In genomic region chr2:59342591-59343210, GRCm38 (mm10) we compare ENCODE assay signal across 19 mouse cellular contexts.
"Had no signal": no experiment of that assay in that cellular context is flagged by ENCODE, and none has a peak within 500 bp of the region (broad histone marks: within the 10 kb centered on the region; RNA-seq: fewer than 3 reads in every experiment).

No protein-coding gene starts in this region.

- H3K4me2 ChIP-seq: limb, embryonic 13.5 days; lung, embryonic 15.5 days; midbrain, embryonic 11.5 days had no signal

- H3K4me1 ChIP-seq: limb, embryonic 13.5 days; lung, embryonic 15.5 days had no signal

- H3K9ac ChIP-seq: limb, embryonic 13.5 days; lung, embryonic 15.5 days had no signal

- DNase-seq: kidney, adult 18-20 months; kidney, adult 9 months; kidney, postnatal 14 days; kidney, postnatal 4 days; lung, adult 18-20 months; lung, postnatal 10 days; lung, postnatal 36 days; midbrain, embryonic 14.5 days; right cerebral cortex, adult 18-20 months; right cerebral cortex, postnatal 14 days; right cerebral cortex, postnatal 4 days; thymus, adult 2 months; thymus, postnatal 14 days; thymus, postnatal 4 days had no signal

- H3K27me3 ChIP-seq: limb, embryonic 13.5 days; lung, embryonic 15.5 days had no signal

- H3K27ac ChIP-seq: limb, embryonic 10.5 days; limb, embryonic 13.5 days; lung, embryonic 15.5 days; stomach, postnatal 0 days had no signal

- H3K4me3 ChIP-seq: limb, embryonic 10.5 days; limb, embryonic 13.5 days; lung, embryonic 15.5 days had no signal

- H3K9me3 ChIP-seq: limb, embryonic 10.5 days; limb, embryonic 13.5 days; lung, embryonic 15.5 days had no signal
